Mouse (Mus musculus) heart, adult 2 months (tissue): ENCODE measurements around the gene Rab22a. TPM values are rescaled to one million over a fixed set of nuclear protein-coding genes. Genes with fewer than 3 reads are reported as not detected.

Experiments used
- DNase-seq, 2 experiments: peaks; one replicate each; pipeline ENCODE4 v3.0.0; 2021
- H3K27ac ChIP-seq: fragments of 200-600 bp; 2 replicates; pipeline ENCODE4 v1.8.1; 2022
- H3K27me3 ChIP-seq: fragments of 200-500 bp; 2 replicates; pipeline ENCODE4 v1.6.1; 2012; ENCODE audit warnings: mild to moderate bottlenecking, low read length, inconsistent platforms, mixed read lengths; ENCODE audit not compliant: control insufficient read depth, insufficient read depth
- H3K36me3 ChIP-seq: fragments of 200-500 bp; 2 replicates; pipeline ENCODE4 v1.6.1; 2012; ENCODE audit warnings: low read length, inconsistent platforms; ENCODE audit not compliant: control insufficient read depth, insufficient read depth
- H3K4me1 ChIP-seq: fragments of 200-500 bp; 2 replicates; pipeline ENCODE4 v1.6.1; 2011; ENCODE audit warnings: low read length; ENCODE audit not compliant: control insufficient read depth, insufficient read depth
- H3K4me3 ChIP-seq: fragments of 200-600 bp; 2 replicates; pipeline ENCODE4 v1.8.1; 2022
- H3K79me2 ChIP-seq: fragments of 200-500 bp; replicated peaks from 2 replicates; pipeline ENCODE4 v1.6.1; 2012; ENCODE audit warnings: mild to moderate bottlenecking, inconsistent platforms, low read length, moderate library complexity, mixed read lengths; ENCODE audit not compliant: control insufficient read depth, insufficient read depth
- H3K9ac ChIP-seq: fragments of 200-500 bp; 2 replicates; pipeline ENCODE4 v1.6.1; 2012; ENCODE audit warnings: low read depth, mild to moderate bottlenecking, control low read depth, inconsistent platforms, low read length, mixed read lengths
- CTCF ChIP-seq: fragments of 200-600 bp; IDR thresholded peaks from 2 replicates; pipeline ENCODE4 v1.8.1; 2022; ENCODE audit warnings: antibody characterized with exemption, mild to moderate bottlenecking, moderate library complexity
- EP300 ChIP-seq: fragments of 200-500 bp; IDR thresholded peaks from 2 replicates; pipeline ENCODE4 v1.6.1; 2011; ENCODE audit warnings: low read depth, low read length, control low read depth; ENCODE audit not compliant: insufficient read depth
- POLR2A ChIP-seq: fragments of 200-500 bp; IDR thresholded peaks from 2 replicates; pipeline ENCODE4 v1.6.1; 2011; ENCODE audit warnings: mild to moderate bottlenecking, low read depth, low read length, control low read depth; ENCODE audit not compliant: insufficient read depth
- WGBS: fragments of 180-500 bp; shearing (Covaris S2); methylation state at CpG from one replicate; pipeline ENCODE4 v1.1.7; 2018; 5-methylcytosine and 5-hydroxymethylcytosine counted together
- intact Hi-C: fragments of 180-260 bp; cut with DNase I; formaldehyde crosslinking; loops from one replicate; pipeline ENCODE4 v1.15.1; 2025
- polyA plus RNA-seq: library from polyadenylated mRNA; depleted of rRNA; stranded (reverse); fragments of >200 nt; gene quantifications from 2 replicates; pipeline ENCODE4 v1.2.3, GENCODE M21; 2012
- total RNA-seq, 2 experiments: library from RNA; stranded (reverse); gene quantifications; 2 replicates each; pipeline ENCODE4 v1.2.3; 2021

The Rab22a gene
- total and polyA plus RNA-seq, 3 experiments = 11.1 to 40.9 (median 33.4) TPM

GRCm38 (mm10) chr2:173679217-173679616 is 19.7 kb downstream of the Rab22a start:
- TF ChIP-seq CTCF = no peak
- TF ChIP-seq POLR2A = no peak
- no peak for TF ChIP-seq EP300
- 60% methylated on average over 3 of the region's 3 CpGs for WGBS
- H3K4me3 ChIP-seq = no peak overlapping the region
- intact Hi-C loops = no loop called here
- no peaks in the 10 kb centered on the region for H3K27me3 ChIP-seq
- H3K27ac ChIP-seq = no peak overlapping the region
- no peak for DNase-seq
- H3K36me3 ChIP-seq = no peaks in the 10 kb centered on the region
- no peak overlapping the region for H3K9ac ChIP-seq
- H3K4me1 ChIP-seq = peaks cover 3% of the 10 kb centered on the region
- H3K79me2 ChIP-seq = peaks cover 10% of the 10 kb centered on the region

GRCm38 (mm10) chr2:173680153-173680552 is 20.6 kb downstream of the Rab22a start:
- intact Hi-C loops = no loop called here
- TF ChIP-seq POLR2A (no peak), CTCF (no peak), EP300 (no peak)
- DNase-seq = no peak
- WGBS = 70% methylated on average over 1 of the region's 1 CpGs
- Histone ChIP-seq H3K27ac (no peak overlapping the region), H3K4me3 (no peak overlapping the region), H3K36me3 (no peaks in the 10 kb centered on the region), H3K79me2 (peaks cover 7% of the 10 kb centered on the region; the same call in 1 of the 2 replicates), H3K4me1 (peaks cover 3% of the 10 kb centered on the region), H3K9ac (no peak overlapping the region), H3K27me3 (no peaks in the 10 kb centered on the region)

- Histone ChIP-seq H3K4me3 (no peak overlapping the region), H3K27me3 (no peaks in the 10 kb centered on the region), H3K9ac (no peak overlapping the region), H3K79me2 (peaks cover 5% of the 10 kb centered on the region), H3K27ac (no peak overlapping the region), H3K36me3 (no peaks in the 10 kb centered on the region), H3K4me1 (peaks cover 3% of the 10 kb centered on the region; the same call in 1 of the 2 replicates)
- DNase-seq = no peak
- TF ChIP-seq EP300 = no peak
- no peak for TF ChIP-seq POLR2A
- TF ChIP-seq CTCF = no peak
- WGBS = 72% methylated on average over 10 of the region's 10 CpGs
- intact Hi-C loops = no loop called here
Observed at GRCm38 (mm10) chr2:173682773-173683172, 23.2 kb downstream of the Rab22a start.

GRCm38 (mm10) chr2:173685781-173686361 is 26.3 kb downstream of the Rab22a start:
- Histone ChIP-seq H3K9ac (no peak overlapping the region), H3K4me3 (no peak overlapping the region), H3K36me3 (no peaks in the 10 kb centered on the region; the same call in 1 of the 2 replicates), H3K4me1 (peaks cover 2% of the 10 kb centered on the region; the same call in 1 of the 2 replicates), H3K27me3 (no peaks in the 10 kb centered on the region), H3K27ac (no peak overlapping the region), H3K79me2 (peaks cover 5% of the 10 kb centered on the region)
- TF ChIP-seq CTCF (no peak), POLR2A (no peak), EP300 (no peak)
- intact Hi-C loops = no loop called here
- DNase-seq = no peak
- whole genome bisulfite sequencing = 86% methylated on average over 3 of the region's 3 CpGs

GRCm38 (mm10) chr2:173687363-173687762 is 27.8 kb downstream of the Rab22a start:
- WGBS = 90% methylated on average over 5 of the region's 5 CpGs

GRCm38 (mm10) chr2:173689835-173690234 is 30.3 kb downstream of the Rab22a start:
- DNase-seq = no peak
- H3K4me1 ChIP-seq = peaks cover 2% of the 10 kb centered on the region; the same call in 1 of the 2 replicates
- H3K36me3 ChIP-seq = no peaks in the 10 kb centered on the region; the same call in 1 of the 2 replicates
- no peak overlapping the region for H3K9ac ChIP-seq
- H3K4me3 ChIP-seq = no peak overlapping the region
- TF ChIP-seq EP300 (no peak), POLR2A (no peak), CTCF (no peak)
- H3K27me3 ChIP-seq = no peaks in the 10 kb centered on the region
- peaks cover 3% of the 10 kb centered on the region; the same call in 1 of the 2 replicates for H3K79me2 ChIP-seq
- H3K27ac ChIP-seq = no peak overlapping the region
- intact Hi-C loops = no loop called here

More at GRCm38 (mm10) chr2:173687363-173687762, 27.8 kb downstream of the Rab22a start:
- Histone ChIP-seq H3K9ac (no peak overlapping the region), H3K4me1 (peaks cover 2% of the 10 kb centered on the region; the same call in 1 of the 2 replicates), H3K27me3 (no peaks in the 10 kb centered on the region), H3K79me2 (peaks cover 6% of the 10 kb centered on the region), H3K4me3 (no peak overlapping the region), H3K36me3 (no peaks in the 10 kb centered on the region; the same call in 1 of the 2 replicates), H3K27ac (no peak overlapping the region)
- no peak for TF ChIP-seq POLR2A
- TF ChIP-seq CTCF = no peak
- TF ChIP-seq EP300 = no peak
- no peak for DNase-seq
- intact Hi-C loops = no loop called here
